Mouse (Mus musculus) heart, embryonic 15.5 days (tissue): ENCODE data around the gene Cttn. TPM values are rescaled to one million over a fixed set of nuclear protein-coding genes. Genes with fewer than 3 reads are reported as not detected.

Source experiments
- ATAC-seq: fragments of 200-750 bp; cut with Nextera tagmentation; replicated peaks from 2 replicates; pipeline ENCODE4 v1.8.0; 2017; ENCODE audit warnings: low read depth, moderate TSS enrichment; ENCODE audit not compliant: insufficient number of reproducible peaks, insufficient read depth, low FRiP score
- H3K27ac ChIP-seq: fragments of 300-500 bp; sonication (generic); 2 replicates; pipeline ENCODE4 v1.5.1; 2015; ENCODE audit warnings: mild to moderate bottlenecking, inconsistent platforms
- H3K27me3 ChIP-seq: fragments of 300-500 bp; sonication (generic); 2 replicates; pipeline ENCODE4 v1.6.1; 2015; ENCODE audit warnings: inconsistent platforms
- H3K36me3 ChIP-seq: fragments of 300-500 bp; sonication (generic); 2 replicates; pipeline ENCODE4 v1.6.1; 2015; ENCODE audit warnings: mild to moderate bottlenecking, inconsistent platforms
- H3K4me1 ChIP-seq: fragments of 300-500 bp; sonication (generic); replicated peaks from 2 replicates; pipeline ENCODE4 v1.6.1; 2015; ENCODE audit warnings: inconsistent platforms
- H3K4me2 ChIP-seq: fragments of 300-500 bp; sonication (generic); 2 replicates; pipeline ENCODE4 v1.6.1; 2015; ENCODE audit warnings: inconsistent platforms, mild to moderate bottlenecking, moderate library complexity
- H3K4me3 ChIP-seq: fragments of 300-500 bp; sonication (generic); 2 replicates; pipeline ENCODE4 v1.5.1; 2015; ENCODE audit warnings: mild to moderate bottlenecking, inconsistent platforms
- H3K9ac ChIP-seq: fragments of 300-500 bp; sonication (generic); 2 replicates; pipeline ENCODE4 v1.6.1; 2015; ENCODE audit warnings: mild to moderate bottlenecking, inconsistent platforms
- H3K9me3 ChIP-seq: fragments of 300-500 bp; sonication (generic); replicated peaks from 2 replicates; pipeline ENCODE4 v1.6.1; 2016; ENCODE audit warnings: inconsistent platforms
- WGBS: fragments of 180-500 bp; shearing (Covaris S2); methylation state at CpG from one replicate; pipeline ENCODE4 v1.1.7; 2015; ENCODE audit warnings: mixed read lengths; 5-methylcytosine and 5-hydroxymethylcytosine counted together
- polyA plus RNA-seq: library from polyadenylated mRNA; unstranded; fragments of >200 nt; fragmentation: Nextera tagmentation; extraction: Ambion mirVana; gene quantifications from 2 replicates; pipeline ENCODE4 v1.2.1, GENCODE M21; 2015

The Cttn gene
- polyA plus RNA-seq, 1 experiment from 2014 or later: 109 TPM

- H3K4me1 ChIP-seq: peaks cover 15% of the 10 kb centered on the region
- WGBS: 84% methylated on average over 1 of the region's 1 CpGs
- H3K4me2 ChIP-seq: no peak overlapping the region
- no peaks in the 10 kb centered on the region for H3K27me3 ChIP-seq
- no peak overlapping the region for H3K9ac ChIP-seq
- no peak overlapping the region for H3K27ac ChIP-seq
- ATAC-seq: no peak
- H3K4me3 ChIP-seq: no peak overlapping the region
- no peaks in the 10 kb centered on the region for H3K9me3 ChIP-seq
- peaks cover 79% of the 10 kb centered on the region for H3K36me3 ChIP-seq
Observed at GRCm38 (mm10) chr7:144448186-144448585, 22.6 kb downstream of the Cttn start.

- WGBS: 77% methylated on average over 3 of the region's 3 CpGs
- peaks cover 75% of the 10 kb centered on the region for H3K36me3 ChIP-seq
- no peaks in the 10 kb centered on the region for H3K27me3 ChIP-seq
- no peak overlapping the region for H3K4me3 ChIP-seq
- no peak overlapping the region for H3K9ac ChIP-seq
- H3K9me3 ChIP-seq: no peaks in the 10 kb centered on the region
- H3K4me1 ChIP-seq: peaks cover 15% of the 10 kb centered on the region
- no peak for ATAC-seq
- H3K27ac ChIP-seq: no peak overlapping the region
- H3K4me2 ChIP-seq: no peak overlapping the region
Observed at GRCm38 (mm10) chr7:144447146-144447545, 23.7 kb downstream of the Cttn start.

- no peak overlapping the region for H3K4me2 ChIP-seq
- no peaks in the 10 kb centered on the region for H3K27me3 ChIP-seq
- no peak overlapping the region for H3K27ac ChIP-seq
- H3K9ac ChIP-seq: no peak overlapping the region
- H3K4me3 ChIP-seq: no peak overlapping the region
- no peak for ATAC-seq
- H3K4me1 ChIP-seq: peaks cover 6% of the 10 kb centered on the region
- H3K36me3 ChIP-seq: peaks cover 85% of the 10 kb centered on the region
- no peaks in the 10 kb centered on the region for H3K9me3 ChIP-seq
- 94% methylated on average over 7 of the region's 7 CpGs for WGBS
Observed at GRCm38 (mm10) chr7:144444788-144445187, 26.0 kb downstream of the Cttn start.

- Histone ChIP-seq H3K4me3 (no peak overlapping the region), H3K36me3 (peaks cover 87% of the 10 kb centered on the region), H3K27me3 (no peaks in the 10 kb centered on the region), H3K9me3 (no peaks in the 10 kb centered on the region), H3K4me1 (no peaks in the 10 kb centered on the region), H3K4me2 (no peak overlapping the region), H3K9ac (no peak overlapping the region), H3K27ac (no peak overlapping the region)
- WGBS: 93% methylated on average over 4 of the region's 4 CpGs
- ATAC-seq: no peak
Observed at GRCm38 (mm10) chr7:144441976-144442375, 28.8 kb downstream of the Cttn start.

- 93% methylated on average over 11 of the region's 11 CpGs for WGBS
- Histone ChIP-seq H3K4me1 (no peaks in the 10 kb centered on the region), H3K36me3 (peaks cover 88% of the 10 kb centered on the region), H3K4me3 (no peak overlapping the region), H3K9ac (no peak overlapping the region), H3K27ac (no peak overlapping the region), H3K9me3 (no peaks in the 10 kb centered on the region), H3K4me2 (no peak overlapping the region), H3K27me3 (no peaks in the 10 kb centered on the region)
- no peak for ATAC-seq
Observed at GRCm38 (mm10) chr7:144441466-144441865, 29.3 kb downstream of the Cttn start.

- Histone ChIP-seq H3K27me3 (no peaks in the 10 kb centered on the region), H3K9me3 (no peaks in the 10 kb centered on the region), H3K4me1 (no peaks in the 10 kb centered on the region), H3K27ac (no peak overlapping the region), H3K4me3 (no peak overlapping the region), H3K9ac (no peak overlapping the region), H3K36me3 (peaks cover 73% of the 10 kb centered on the region), H3K4me2 (no peak overlapping the region)
- WGBS: 98% methylated on average over 7 of the region's 7 CpGs
- no peak for ATAC-seq
Observed at GRCm38 (mm10) chr7:144438811-144439210, 32.0 kb downstream of the Cttn start.

- Histone ChIP-seq H3K27ac (no peak overlapping the region), H3K9me3 (no peaks in the 10 kb centered on the region), H3K36me3 (peaks cover 24% of the 10 kb centered on the region), H3K9ac (no peak overlapping the region), H3K4me1 (no peaks in the 10 kb centered on the region), H3K27me3 (no peaks in the 10 kb centered on the region), H3K4me3 (no peak overlapping the region), H3K4me2 (no peak overlapping the region)
- no peak for ATAC-seq
- 55% methylated on average over 2 of the region's 2 CpGs for WGBS
Observed at GRCm38 (mm10) chr7:144432920-144433319, 37.9 kb downstream of the Cttn start.

- Histone ChIP-seq H3K4me2 (no peak overlapping the region), H3K9me3 (no peaks in the 10 kb centered on the region), H3K9ac (no peak overlapping the region), H3K4me1 (no peaks in the 10 kb centered on the region), H3K27ac (no peak overlapping the region), H3K36me3 (no peaks in the 10 kb centered on the region), H3K27me3 (0 out of 2 replicates have a peak, but pooled peaks cover 11% of the 10 kb centered on the region), H3K4me3 (no peak overlapping the region)
- no peak for ATAC-seq
- 90% methylated on average over 3 of the region's 3 CpGs for WGBS
Observed at GRCm38 (mm10) chr7:144427460-144427859, 43.3 kb downstream of the Cttn start.

- no peak overlapping the region for H3K27ac ChIP-seq
- ATAC-seq: no peak
- H3K9me3 ChIP-seq: no peaks in the 10 kb centered on the region
- 78% methylated on average over 3 of the region's 3 CpGs for WGBS
- no peaks in the 10 kb centered on the region for H3K36me3 ChIP-seq
- 0 out of 2 replicates have a peak, but pooled peaks cover 11% of the 10 kb centered on the region for H3K27me3 ChIP-seq
- H3K4me1 ChIP-seq: no peaks in the 10 kb centered on the region
- H3K4me2 ChIP-seq: no peak overlapping the region
- H3K9ac ChIP-seq: no peak overlapping the region
- H3K4me3 ChIP-seq: no peak overlapping the region
Observed at GRCm38 (mm10) chr7:144426594-144426993, 44.2 kb downstream of the Cttn start.

- Histone ChIP-seq H3K4me2 (no peak overlapping the region), H3K4me3 (no peak overlapping the region), H3K9ac (no peak overlapping the region), H3K27me3 (0 out of 2 replicates have a peak, but pooled peaks cover 11% of the 10 kb centered on the region), H3K27ac (no peak overlapping the region), H3K4me1 (no peaks in the 10 kb centered on the region), H3K36me3 (no peaks in the 10 kb centered on the region), H3K9me3 (no peaks in the 10 kb centered on the region)
- 8% methylated on average over 8 of the region's 8 CpGs for WGBS
- ATAC-seq: no peak
Observed at GRCm38 (mm10) chr7:144425953-144426352, 44.9 kb downstream of the Cttn start.

GRCm38 (mm10) chr7:144421478-144421877 lies 49.3 kb downstream of the Cttn start:
- H3K9me3 ChIP-seq: no peaks in the 10 kb centered on the region
- WGBS: 80% methylated on average over 6 of the region's 6 CpGs
- no peak overlapping the region for H3K4me3 ChIP-seq
- H3K27me3 ChIP-seq: peaks cover 13% of the 10 kb centered on the region; the same call in 1 of the 2 replicates
- no peak for ATAC-seq
- H3K27ac ChIP-seq: no peak overlapping the region
- no peaks in the 10 kb centered on the region for H3K36me3 ChIP-seq
- H3K4me1 ChIP-seq: peaks cover 8% of the 10 kb centered on the region
- H3K4me2 ChIP-seq: no peak overlapping the region
- no peak overlapping the region for H3K9ac ChIP-seq

- Histone ChIP-seq H3K36me3 (no peaks in the 10 kb centered on the region), H3K4me3 (no peak overlapping the region), H3K4me1 (peaks cover 8% of the 10 kb centered on the region), H3K9me3 (no peaks in the 10 kb centered on the region), H3K27ac (no peak overlapping the region), H3K9ac (no peak overlapping the region), H3K27me3 (peaks cover 11% of the 10 kb centered on the region), H3K4me2 (no peak overlapping the region)
- 24% methylated on average over 16 of the region's 16 CpGs for WGBS
- no peak for ATAC-seq
Observed at GRCm38 (mm10) chr7:144420552-144420951, 50.3 kb downstream of the Cttn start.
